Mouse (Mus musculus) lung, postnatal 0 days (tissue): ENCODE results near the gene Tex37. TPM values are rescaled to one million over a fixed set of nuclear protein-coding genes. Genes with fewer than 3 reads are reported as not detected.

Experiments
- ATAC-seq: fragments of 200-750 bp; cut with Nextera tagmentation; 2 replicates; pipeline ENCODE4 v1.8.0; 2017; ENCODE audit warnings: moderate library complexity
- DNase-seq: peaks from one replicate; pipeline ENCODE4 v3.0.0-alpha.2; 2016; ENCODE audit warnings: low spot score
- H3K27ac ChIP-seq: fragments of 300-500 bp; sonication (generic); 2 replicates; pipeline ENCODE4 v1.5.1; 2014; ENCODE audit warnings: antibody characterized with exemption, mild to moderate bottlenecking, low read length, mixed read lengths
- H3K27me3 ChIP-seq: fragments of 300-500 bp; sonication (generic); replicated peaks from 2 replicates; pipeline ENCODE4 v1.6.1; 2014; ENCODE audit warnings: low read length, mixed read lengths; ENCODE audit not compliant: insufficient read depth
- H3K36me3 ChIP-seq: fragments of 300-500 bp; sonication (generic); 2 replicates; pipeline ENCODE4 v1.6.1; 2014; ENCODE audit warnings: low read length, mixed read lengths; ENCODE audit not compliant: insufficient read depth
- H3K4me1 ChIP-seq: fragments of 300-500 bp; sonication (generic); 2 replicates; pipeline ENCODE4 v1.6.1; 2014; ENCODE audit warnings: antibody characterized with exemption, low read depth, low read length, mixed read lengths; ENCODE audit not compliant: insufficient read depth
- H3K4me2 ChIP-seq: fragments of 300-500 bp; sonication (generic); replicated peaks from 2 replicates; pipeline ENCODE4 v1.6.1; 2014; ENCODE audit warnings: low read depth, mild to moderate bottlenecking, low read length, moderate library complexity, mixed read lengths
- H3K4me3 ChIP-seq: fragments of 300-500 bp; sonication (generic); 2 replicates; pipeline ENCODE4 v1.5.1; 2014; ENCODE audit warnings: low read depth, low read length
- H3K9ac ChIP-seq: fragments of 300-500 bp; sonication (generic); replicated peaks from 2 replicates; pipeline ENCODE4 v1.6.1; 2014; ENCODE audit warnings: low read depth, mild to moderate bottlenecking
- H3K9me3 ChIP-seq: fragments of 300-500 bp; sonication (generic); 2 replicates; pipeline ENCODE4 v1.6.1; 2016; ENCODE audit warnings: low read length, mixed read lengths
- CTCF ChIP-seq: IDR thresholded peaks from 2 replicates; pipeline ENCODE4 v1.5.1; 2016; ENCODE audit warnings: antibody characterized with exemption, mild to moderate bottlenecking
- EP300 ChIP-seq: IDR thresholded peaks from 2 replicates; pipeline ENCODE4 v1.6.1; 2016; ENCODE audit warnings: antibody characterized with exemption, mild to moderate bottlenecking, control low read depth
- WGBS: fragments of 180-500 bp; shearing (Covaris S2); extraction: QIAGEN DNeasy Blood & Tissue Kit; methylation state at CpG from one replicate; pipeline ENCODE4 v1.1.7; 2014; 5-methylcytosine and 5-hydroxymethylcytosine counted together
- polyA plus RNA-seq: library from polyadenylated mRNA; unstranded; fragments of >200 nt; fragmentation: Nextera tagmentation; extraction: Ambion mirVana; gene quantifications from 2 replicates; pipeline ENCODE4 v1.2.1, GENCODE M21; 2015

Tex37 gene
- polyA plus RNA-seq: not detected in 2 replicates

DNA sequence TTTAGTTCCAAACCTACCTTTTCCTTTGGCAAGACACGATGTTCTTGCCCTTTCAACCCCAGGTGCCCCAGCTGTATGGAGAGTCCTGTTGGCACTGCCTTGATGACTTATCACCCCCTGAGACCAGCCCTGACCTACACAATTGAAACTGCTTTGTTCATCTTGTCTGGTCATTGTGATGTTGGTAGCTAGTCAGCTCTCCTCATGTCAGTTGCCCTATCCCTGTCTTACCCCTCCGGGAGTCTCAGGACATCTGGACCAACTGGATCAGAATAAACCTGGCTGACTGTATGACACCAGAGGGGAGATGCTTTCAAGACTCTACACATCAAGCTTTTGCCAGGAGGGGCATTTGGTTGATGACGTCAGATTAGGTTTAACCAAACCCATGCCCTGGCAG, at the start of gene Tex37:
TSS of gene Tex37 (minus strand) at position 101 of the 400 bp plus-strand sequence.
- DNase-seq (no peak), ATAC-seq (no peak)
- H3K4me2 ChIP-seq: no peak within 1 kb of the TSS
- H3K4me1 ChIP-seq: no peaks in the 10 kb centered on the region
- no peak within 1 kb of the TSS for H3K27ac ChIP-seq
- no peaks in the 10 kb centered on the region for H3K36me3 ChIP-seq
- H3K4me3 ChIP-seq: no peak within 1 kb of the TSS
- 89% methylated on average over 3 of the region's 3 CpGs for WGBS
- H3K9ac ChIP-seq: no peak within 1 kb of the TSS
- TF ChIP-seq CTCF: no peak
- no peak for TF ChIP-seq EP300
- no peaks in the 10 kb centered on the region for H3K27me3 ChIP-seq
- no peaks in the 10 kb centered on the region for H3K9me3 ChIP-seq

GRCm38 (mm10) chr6:70968291-70968690, 49.6 kb upstream of the Tex37 start:
- TF ChIP-seq EP300 (no peak), CTCF (no peak)
- 62% methylated on average over 4 of the region's 4 CpGs for WGBS
- Histone ChIP-seq H3K4me2 (no peak overlapping the region), H3K36me3 (no peaks in the 10 kb centered on the region), H3K27ac (no peak overlapping the region), H3K9ac (no peak overlapping the region), H3K4me1 (no peaks in the 10 kb centered on the region), H3K9me3 (no peaks in the 10 kb centered on the region), H3K4me3 (no peak overlapping the region), H3K27me3 (no peaks in the 10 kb centered on the region)
- no peak for ATAC-seq
- DNase-seq: no peak

GRCm38 (mm10) chr6:70967422-70967821, 48.7 kb upstream of the Tex37 start:
- Histone ChIP-seq H3K27ac (no peak overlapping the region), H3K4me1 (no peaks in the 10 kb centered on the region), H3K36me3 (no peaks in the 10 kb centered on the region), H3K4me3 (no peak overlapping the region), H3K27me3 (no peaks in the 10 kb centered on the region), H3K9ac (no peak overlapping the region), H3K9me3 (no peaks in the 10 kb centered on the region), H3K4me2 (no peak overlapping the region)
- TF ChIP-seq EP300: no peak
- WGBS: 6% methylated on average over 7 of the region's 8 CpGs
- DNase-seq: no peak
- ATAC-seq: no peak

DNA sequence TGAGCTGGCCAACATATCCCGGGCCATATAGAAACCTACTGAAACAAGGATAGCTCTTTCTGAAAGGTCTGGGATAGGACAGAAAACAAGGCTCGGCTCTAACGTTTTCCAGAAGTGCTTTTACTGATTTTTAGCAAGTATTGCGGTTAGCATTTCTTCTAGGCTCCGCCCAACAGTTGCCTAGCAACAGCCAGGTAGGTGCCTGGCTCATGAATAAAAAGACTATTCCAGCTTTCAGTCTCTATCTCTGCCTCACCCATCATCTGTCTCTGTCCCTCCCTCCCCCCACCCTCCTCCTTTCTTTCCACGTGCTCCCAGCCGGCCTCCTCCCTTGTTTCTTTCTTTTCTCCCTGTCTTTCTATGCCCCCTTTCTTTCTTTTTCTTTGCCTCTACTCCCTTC, 47.0 kb upstream of the Tex37 start:
- Histone ChIP-seq H3K4me1 (no peaks in the 10 kb centered on the region), H3K27me3 (no peaks in the 10 kb centered on the region), H3K27ac (no peak overlapping the region), H3K9ac (no peak overlapping the region), H3K4me3 (no peak overlapping the region), H3K9me3 (no peaks in the 10 kb centered on the region), H3K36me3 (no peaks in the 10 kb centered on the region), H3K4me2 (no peak overlapping the region)
- 21% methylated on average over 7 of the region's 7 CpGs for WGBS
- TF ChIP-seq EP300 (no peak), CTCF (no peak)
- DNase-seq (no peak), ATAC-seq (no peak)

GRCm38 (mm10) chr6:70964116-70964830, 45.5 kb upstream of the Tex37 start:
- Histone ChIP-seq H3K9ac (no peak overlapping the region), H3K27me3 (no peaks in the 10 kb centered on the region), H3K27ac (no peak overlapping the region), H3K4me3 (no peak overlapping the region), H3K4me1 (no peaks in the 10 kb centered on the region), H3K9me3 (no peaks in the 10 kb centered on the region), H3K36me3 (no peaks in the 10 kb centered on the region), H3K4me2 (no peak overlapping the region)
- 49% methylated on average over 6 of the region's 6 CpGs for WGBS
- ATAC-seq (no peak), DNase-seq (no peak)
- TF ChIP-seq CTCF: no peak

GRCm38 (mm10) chr6:70957341-70957940, 38.7 kb upstream of the Tex37 start:
- H3K36me3 ChIP-seq: no peaks in the 10 kb centered on the region
- no peak overlapping the region for H3K4me2 ChIP-seq
- ATAC-seq: no peak
- peaks cover 38% of the 10 kb centered on the region for H3K27me3 ChIP-seq
- H3K9ac ChIP-seq: no peak overlapping the region
- peaks cover 9% of the 10 kb centered on the region for H3K4me1 ChIP-seq
- TF ChIP-seq EP300: no peak
- TF ChIP-seq CTCF: no peak
- 15% methylated on average over 7 of the region's 7 CpGs for WGBS
- no peak overlapping the region for H3K4me3 ChIP-seq
- DNase-seq: no peak
- no peaks in the 10 kb centered on the region for H3K9me3 ChIP-seq
- no peak overlapping the region for H3K27ac ChIP-seq
